Mouse (Mus musculus) small intestine, adult 2 months (tissue): ENCODE measurements around the gene Diras2. TPM values are rescaled to one million over a fixed set of nuclear protein-coding genes. Genes with fewer than 3 reads are reported as not detected.

Source experiments
- H3K27ac ChIP-seq: fragments of 200-500 bp; 2 replicates; pipeline ENCODE4 v1.5.1; 2012; ENCODE audit warnings: low read depth, low read length, control low read depth, inconsistent platforms; ENCODE audit not compliant: insufficient read depth
- H3K27me3 ChIP-seq: fragments of 200-500 bp; 2 replicates; pipeline ENCODE4 v1.6.1; 2012; ENCODE audit warnings: mild to moderate bottlenecking, moderate library complexity, low read length, inconsistent platforms; ENCODE audit not compliant: control insufficient read depth, insufficient read depth
- H3K36me3 ChIP-seq: fragments of 200-500 bp; 2 replicates; pipeline ENCODE4 v1.6.1; 2012; ENCODE audit warnings: mild to moderate bottlenecking, low read length, control low read depth, inconsistent platforms; ENCODE audit not compliant: control insufficient read depth, insufficient read depth
- H3K4me1 ChIP-seq: fragments of 200-500 bp; 2 replicates; pipeline ENCODE4 v1.6.1; 2012; ENCODE audit warnings: low read length, inconsistent platforms, mixed read lengths; ENCODE audit not compliant: control insufficient read depth, insufficient read depth, insufficient read length
- H3K4me3 ChIP-seq: fragments of 200-500 bp; 2 replicates; pipeline ENCODE4 v1.5.1; 2012; ENCODE audit warnings: low read depth, mild to moderate bottlenecking, control low read depth, inconsistent platforms, low read length, moderate library complexity
- CTCF ChIP-seq: fragments of 200-500 bp; IDR thresholded peaks from 2 replicates; pipeline ENCODE4 v1.5.1; 2012; ENCODE audit warnings: low read depth, mild to moderate bottlenecking, control low read depth, inconsistent platforms, low read length, moderate library complexity, mixed read lengths; ENCODE audit not compliant: insufficient replicate concordance, insufficient read length; ENCODE audit errors: extremely low read depth
- POLR2A ChIP-seq: fragments of 200-500 bp; IDR thresholded peaks from 2 replicates; pipeline ENCODE4 v1.6.1; 2012; ENCODE audit warnings: low read depth, mild to moderate bottlenecking, control low read depth, inconsistent platforms, low read length, moderate library complexity
- WGBS: fragments of 180-500 bp; shearing (Covaris S2); methylation state at CpG from one replicate; pipeline ENCODE4 v1.1.7; 2018; 5-methylcytosine and 5-hydroxymethylcytosine counted together
- polyA plus RNA-seq: library from polyadenylated mRNA; depleted of rRNA; stranded (reverse); fragments of >200 nt; gene quantifications from 2 replicates; pipeline ENCODE4 v1.2.3, GENCODE M21; 2012

Gene Diras2
- polyA plus RNA-seq, 1 experiment: 0.44 TPM

- Histone ChIP-seq H3K27me3 (no peaks in the 10 kb centered on the region), H3K36me3 (no peaks in the 10 kb centered on the region), H3K4me1 (no peaks in the 10 kb centered on the region; the same call in none of the 2 replicates), H3K27ac (no peak overlapping the region), H3K4me3 (no peak overlapping the region)
- no peak for TF ChIP-seq CTCF
- TF ChIP-seq POLR2A: no peak
- 85% methylated on average over 9 of the region's 9 CpGs for WGBS
Measured at GRCm38 (mm10) chr13:52566188-52566760, 35.2 kb upstream of the Diras2 start.

DNA sequence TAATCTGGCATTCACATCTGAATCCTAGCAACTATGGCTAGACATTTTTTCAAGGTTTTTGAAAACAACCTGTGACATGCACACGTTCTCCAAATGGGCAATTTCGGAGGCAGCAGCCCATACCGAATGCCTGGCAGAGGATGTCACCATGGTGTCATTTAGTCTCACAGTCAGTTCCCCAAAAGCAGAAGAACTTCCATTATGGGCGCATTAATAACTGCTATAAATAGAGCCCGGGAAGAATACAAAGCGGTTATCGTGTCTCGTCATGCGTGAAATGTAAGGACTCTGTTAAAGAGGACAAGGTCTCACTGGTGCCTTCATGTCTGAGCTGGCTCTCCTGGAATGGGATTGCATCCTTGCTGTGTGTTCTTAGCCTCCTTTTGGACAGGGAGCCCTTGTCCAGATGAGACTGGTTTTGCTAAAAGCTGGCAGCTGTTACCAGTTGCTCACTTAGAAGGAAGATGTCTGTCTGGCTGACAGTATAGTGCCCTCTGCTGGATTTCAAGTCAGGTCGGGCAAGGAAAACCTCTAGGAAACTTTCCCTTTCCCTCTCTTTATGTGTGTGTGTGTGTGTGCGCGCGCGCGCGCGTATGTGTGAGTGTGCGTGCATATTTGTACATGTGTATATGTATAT, 34.1 kb upstream of the Diras2 start:
- Histone ChIP-seq H3K27me3 (no peaks in the 10 kb centered on the region), H3K4me3 (no peak overlapping the region), H3K27ac (no peak overlapping the region), H3K36me3 (no peaks in the 10 kb centered on the region), H3K4me1 (no peaks in the 10 kb centered on the region; the same call in 1 of the 2 replicates)
- TF ChIP-seq CTCF: peak; percentile 46; the same call in 1 of the 2 replicates
- TF ChIP-seq POLR2A: no peak
- 86% methylated on average over 18 of the region's 18 CpGs for WGBS

DNA sequence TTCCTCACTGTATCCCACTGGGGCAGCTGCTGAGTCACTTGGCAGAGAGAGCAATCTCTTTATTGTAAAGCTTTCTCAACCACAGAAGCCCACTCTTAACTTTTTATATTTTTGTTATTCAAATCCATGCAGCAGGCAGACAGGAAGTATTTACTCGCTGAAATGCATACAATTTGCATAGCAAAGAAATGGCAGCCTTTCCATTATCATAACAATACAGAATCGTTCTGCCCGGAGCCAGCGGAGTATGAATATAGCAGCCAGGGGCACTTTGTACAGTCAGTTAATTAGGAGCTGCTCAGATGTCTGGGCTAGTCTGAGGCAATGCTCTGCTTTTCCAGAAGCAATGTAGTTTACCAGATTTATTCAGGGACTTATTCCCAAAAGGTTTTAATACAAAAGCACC, 31.1 kb upstream of the Diras2 start:
- TF ChIP-seq CTCF: no peak
- TF ChIP-seq POLR2A: no peak
- Histone ChIP-seq H3K27ac (no peak overlapping the region), H3K4me3 (no peak overlapping the region), H3K27me3 (no peaks in the 10 kb centered on the region), H3K4me1 (no peaks in the 10 kb centered on the region), H3K36me3 (no peaks in the 10 kb centered on the region)
- WGBS: 49% methylated on average over 4 of the region's 4 CpGs

DNA sequence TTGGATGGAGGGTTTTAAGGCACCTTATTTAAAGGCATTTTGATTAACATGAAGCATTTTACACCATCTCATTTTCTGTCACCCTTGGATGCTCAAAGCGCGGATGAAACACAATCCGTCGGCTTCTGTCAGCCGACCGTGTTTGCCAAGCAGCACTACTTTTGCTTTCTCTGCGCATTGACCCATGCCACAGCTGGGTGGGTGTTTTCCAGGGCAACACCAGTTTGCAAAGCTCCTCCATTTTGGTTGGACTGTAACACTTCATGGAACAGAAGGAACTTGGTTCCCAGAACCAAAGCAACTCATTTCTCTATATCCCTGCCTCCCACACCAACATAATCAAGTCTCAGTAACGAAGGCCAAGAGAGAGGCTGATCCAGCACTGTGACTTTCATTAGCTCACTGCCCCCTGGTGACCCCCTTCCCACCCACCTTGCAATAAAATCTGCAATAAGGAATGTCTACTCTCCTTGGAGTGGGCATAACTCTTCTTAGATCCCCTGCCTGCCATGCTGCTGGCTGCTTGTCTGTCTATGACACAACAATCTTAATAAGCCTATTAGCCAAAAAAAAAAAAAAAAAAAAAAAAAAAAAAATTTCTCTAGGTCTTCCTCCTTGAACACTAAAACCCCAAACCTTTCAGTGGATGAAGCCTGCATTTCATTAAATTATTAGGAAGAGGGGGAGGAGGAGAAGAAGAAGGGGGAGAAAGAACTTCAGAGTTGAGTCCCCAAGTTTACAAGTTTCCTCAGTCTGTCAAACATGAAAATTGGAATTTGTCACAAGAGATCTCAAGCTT, 30.5 kb upstream of the Diras2 start:
- Histone ChIP-seq H3K4me3 (no peak overlapping the region), H3K27me3 (no peaks in the 10 kb centered on the region), H3K4me1 (no peaks in the 10 kb centered on the region), H3K36me3 (no peaks in the 10 kb centered on the region), H3K27ac (no peak overlapping the region)
- 94% methylated on average over 8 of the region's 8 CpGs for WGBS
- TF ChIP-seq POLR2A (no peak), CTCF (no peak)

- WGBS: 46% methylated on average over 7 of the region's 7 CpGs
- Histone ChIP-seq H3K27ac (no peak overlapping the region), H3K36me3 (no peaks in the 10 kb centered on the region), H3K4me3 (no peak overlapping the region), H3K4me1 (no peaks in the 10 kb centered on the region), H3K27me3 (no peaks in the 10 kb centered on the region)
- TF ChIP-seq CTCF (no peak), POLR2A (no peak)
Measured at GRCm38 (mm10) chr13:52557421-52557820, 26.3 kb upstream of the Diras2 start.

DNA sequence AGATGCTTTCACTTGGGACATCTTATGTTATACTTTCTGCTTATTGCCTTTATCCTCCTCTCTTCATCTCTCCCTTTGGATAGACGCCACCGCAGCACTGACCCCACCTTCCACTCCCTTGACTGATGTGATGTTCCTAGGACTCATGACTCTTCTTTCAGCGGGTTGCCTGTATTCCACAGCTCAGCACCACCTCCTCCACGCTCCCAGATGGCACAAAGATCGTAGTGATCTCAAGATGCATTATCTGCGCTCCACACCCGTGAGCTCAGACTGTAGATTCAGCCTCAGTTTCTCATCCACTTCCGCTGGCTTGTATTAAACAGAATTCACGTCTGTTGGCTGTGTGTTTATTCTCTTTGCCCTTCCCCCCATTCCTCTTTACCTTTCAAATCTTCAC, 23.6 kb upstream of the Diras2 start:
- Histone ChIP-seq H3K4me3 (no peak overlapping the region), H3K27ac (no peak overlapping the region), H3K36me3 (no peaks in the 10 kb centered on the region), H3K27me3 (no peaks in the 10 kb centered on the region), H3K4me1 (no peaks in the 10 kb centered on the region)
- TF ChIP-seq POLR2A (no peak), CTCF (no peak)
- WGBS: 79% methylated on average over 9 of the region's 9 CpGs
